Mouse (Mus musculus) mesoderm, embryonic 11.5 days (tissue): ENCODE results near the gene Cd1d1.
A peak's percentile ranks its signal among the peaks of the same experiment; 100 is the strongest.
"Not testable (repeated sequence)": the region's sequence is repeated elsewhere in the genome, so short reads cannot be mapped to it uniquely, and the experiment has no call there.

Source experiments
- DNase-seq: peaks from one replicate; pipeline ENCODE4 v3.0.0-alpha.2; 2012; ENCODE audit warnings: low read depth, low spot score

Gene Cd1d1

DNA sequence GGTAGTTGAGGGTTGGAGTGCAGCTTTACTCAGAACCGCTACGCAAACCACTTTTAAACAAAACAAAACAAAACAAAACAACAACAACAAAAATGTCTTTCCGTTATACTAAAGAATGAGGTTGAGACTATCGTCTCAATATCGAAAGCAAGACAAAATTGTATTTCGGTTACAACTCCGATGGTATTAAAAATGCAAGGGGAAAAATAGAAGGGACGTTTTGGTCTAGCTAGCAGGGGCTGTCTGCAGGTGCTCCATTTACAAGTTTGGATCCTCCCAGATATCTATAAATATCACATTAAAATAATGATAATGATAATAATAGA lies at the start of gene Cd1d1:
Gene Cd1d1 (minus strand): TSS at position 27 of the 326 bp plus-strand sequence.
- no peak for DNase-seq

DNA sequence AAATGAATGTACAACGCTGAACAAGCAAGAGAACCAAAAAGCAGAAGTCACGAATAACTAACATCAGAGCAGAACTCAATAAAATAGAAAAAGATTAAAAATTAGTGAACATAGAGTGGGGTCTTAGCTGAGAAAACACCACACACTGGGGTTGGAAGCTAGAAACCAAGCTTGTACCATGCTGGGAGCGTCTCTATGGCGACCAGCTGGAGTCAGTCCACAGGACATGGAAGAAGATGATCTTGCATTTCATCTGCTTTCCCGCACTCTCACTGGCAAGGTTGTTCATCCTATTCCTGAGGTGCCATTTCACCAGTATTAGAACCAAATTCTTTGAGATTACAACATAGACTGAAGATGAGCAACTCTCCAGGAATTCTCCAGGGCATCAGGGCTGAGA lies 48.6 kb upstream of the Cd1d1 start:
- no peak for DNase-seq

DNA sequence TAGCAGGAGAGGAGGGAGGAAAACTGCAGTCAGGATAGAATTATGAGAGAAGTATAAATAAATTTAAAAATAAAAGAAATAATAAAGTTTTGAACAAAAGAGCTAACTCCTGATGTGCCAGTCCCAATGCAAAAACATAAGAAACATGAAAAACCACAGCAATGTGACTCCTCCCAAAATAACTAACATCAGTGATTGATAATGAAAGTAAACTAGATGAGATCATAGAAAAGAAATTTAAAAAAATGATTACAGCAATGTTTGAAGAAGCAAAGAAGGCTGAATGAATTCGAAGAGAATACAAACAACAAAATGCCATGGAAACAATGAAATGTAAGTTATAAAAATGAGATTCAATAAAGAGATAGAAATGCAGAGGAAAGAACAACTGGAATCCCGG lies 42.5 kb upstream of the Cd1d1 start:
- DNase-seq = no peak

DNA sequence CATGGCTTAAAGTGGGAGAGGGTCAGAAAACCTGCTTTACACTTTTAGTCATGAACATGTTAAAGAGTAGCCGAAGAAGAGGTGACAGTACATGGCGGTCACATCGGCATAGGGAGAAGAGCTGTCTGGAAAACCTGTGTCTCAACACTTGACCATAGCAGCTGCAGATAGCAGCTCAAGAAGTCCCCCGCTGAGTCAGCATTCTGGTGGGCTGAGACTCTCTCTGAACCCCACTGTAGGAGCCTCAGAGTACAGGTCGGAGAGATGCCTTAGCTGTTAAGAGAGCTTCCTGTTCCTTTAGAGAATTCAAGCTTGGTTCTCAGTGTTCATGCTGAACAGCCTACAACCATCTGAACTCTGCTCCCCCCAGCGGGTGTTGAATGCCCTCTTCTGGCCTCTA lies 39.3 kb upstream of the Cd1d1 start:
- DNase-seq = no peak

DNA sequence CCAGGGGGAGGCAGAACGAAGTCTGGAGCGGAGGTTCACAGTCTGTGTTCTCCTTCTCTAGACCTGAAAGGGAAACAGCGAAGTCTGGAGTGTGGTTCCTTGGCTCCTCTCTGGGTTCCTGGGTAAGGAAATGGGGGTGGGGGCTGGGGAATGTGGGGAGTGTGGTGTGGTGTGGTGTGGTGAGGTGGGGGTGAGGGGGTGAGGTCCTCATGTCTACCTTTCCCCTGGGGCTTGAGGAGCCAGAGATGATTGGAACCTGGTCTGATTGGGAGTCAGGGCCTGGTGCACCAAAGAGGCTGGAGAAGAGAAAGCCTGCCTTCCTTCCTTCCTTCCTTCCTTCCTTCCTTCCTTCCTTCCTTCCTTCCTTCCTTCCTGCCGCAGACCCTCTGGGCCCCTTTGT lies 34.8 kb upstream of the Cd1d1 start:
- DNase-seq = no peak

DNA sequence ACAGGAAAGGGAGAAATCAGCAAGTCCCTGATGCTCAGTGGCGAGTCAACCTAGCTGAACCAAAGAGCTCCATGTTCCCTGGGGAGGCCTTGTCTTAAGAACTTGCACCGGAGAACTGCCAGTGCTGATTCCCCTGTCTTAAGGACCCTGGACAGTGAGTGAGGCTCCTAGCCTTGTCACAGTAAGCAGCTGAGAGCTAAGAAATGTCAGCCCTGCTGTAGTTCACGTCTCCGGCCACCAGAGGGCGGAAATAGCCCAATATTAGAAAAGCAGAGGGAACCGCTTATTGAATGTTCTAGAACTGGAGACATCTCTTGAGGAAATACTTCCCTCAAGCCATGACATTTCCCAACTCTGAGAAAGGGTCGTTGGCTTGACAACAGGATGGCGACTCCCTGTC lies 34.1 kb upstream of the Cd1d1 start:
- peak; percentile 84 for DNase-seq

DNA sequence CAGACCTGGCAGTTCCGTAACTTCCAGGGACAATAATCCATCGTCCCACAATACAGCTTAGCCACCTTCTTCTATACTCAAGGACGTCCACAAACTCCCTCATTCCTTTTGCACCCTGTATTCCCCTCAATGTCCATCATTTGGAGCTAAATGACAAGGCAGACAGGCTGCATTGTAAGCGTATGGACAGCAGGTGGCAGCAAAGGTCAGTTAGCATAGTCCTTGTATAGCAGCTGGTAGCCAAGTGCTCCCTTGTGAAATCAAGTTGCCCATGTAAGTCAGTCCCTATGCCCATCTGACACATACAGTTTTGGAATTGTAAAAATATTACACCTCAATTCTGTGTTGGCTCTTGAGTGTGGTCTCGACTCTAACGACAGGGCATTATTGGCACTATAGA lies 31.6 kb upstream of the Cd1d1 start:
- peak; percentile 75 for DNase-seq

DNA sequence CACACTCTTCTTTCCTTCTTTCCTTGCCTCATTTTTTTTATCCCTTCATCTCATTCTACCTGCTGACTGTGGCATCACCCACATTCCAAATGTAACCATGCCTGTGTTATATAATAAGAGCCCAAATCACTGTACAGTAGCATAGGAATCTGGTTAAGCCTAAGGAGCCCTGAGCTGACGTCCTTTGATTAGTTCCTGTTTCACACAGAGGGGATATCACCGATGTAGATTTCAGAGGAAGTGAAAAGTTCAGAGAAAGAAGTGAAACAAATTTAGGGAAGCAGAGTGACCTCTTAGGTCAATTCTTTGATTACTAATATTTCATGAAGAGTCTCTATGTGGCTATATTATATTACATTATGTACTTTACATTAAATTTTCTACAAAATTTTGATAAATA lies 18.5 kb upstream of the Cd1d1 start:
- no peak for DNase-seq

DNA sequence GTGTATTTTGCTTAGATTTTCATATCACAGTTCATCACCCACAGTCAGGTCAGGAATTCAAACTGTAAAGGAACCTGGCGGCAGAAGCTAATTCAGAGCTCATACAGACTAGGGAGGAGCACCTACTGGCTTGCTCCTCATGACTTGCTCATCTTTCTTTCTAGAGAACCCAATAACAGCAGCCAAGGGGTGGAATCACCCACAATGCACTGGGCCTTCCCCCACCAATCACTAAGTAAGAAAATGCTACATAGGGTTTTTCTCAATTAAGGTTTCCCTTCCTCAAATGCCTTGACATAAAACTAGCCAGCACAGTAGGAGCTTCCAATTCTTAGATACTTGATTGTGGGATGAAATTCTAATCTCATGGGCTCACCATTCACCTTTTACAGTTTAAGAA lies 17.8 kb upstream of the Cd1d1 start:
- no peak for DNase-seq

DNA sequence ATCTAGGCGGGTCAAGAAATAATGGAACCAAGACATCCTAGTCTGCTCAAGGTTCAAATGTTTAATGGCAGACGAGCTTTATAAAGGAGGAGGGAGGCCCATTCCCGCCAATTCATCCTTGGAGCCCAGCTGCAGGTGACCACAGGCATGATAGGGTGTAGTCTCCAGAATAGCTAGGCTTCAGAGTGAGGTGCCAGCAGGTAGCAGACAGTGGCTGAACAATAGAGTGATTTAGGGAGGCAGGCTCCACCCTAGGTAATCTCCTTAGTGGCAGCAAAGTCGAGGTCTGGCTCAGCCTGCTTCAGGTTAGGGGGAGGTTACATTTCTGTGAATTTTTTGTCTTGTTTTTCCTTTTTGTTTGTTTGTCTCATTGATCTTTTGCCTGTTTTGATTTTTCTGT lies 16.7 kb upstream of the Cd1d1 start:
- DNase-seq = no peak

DNA sequence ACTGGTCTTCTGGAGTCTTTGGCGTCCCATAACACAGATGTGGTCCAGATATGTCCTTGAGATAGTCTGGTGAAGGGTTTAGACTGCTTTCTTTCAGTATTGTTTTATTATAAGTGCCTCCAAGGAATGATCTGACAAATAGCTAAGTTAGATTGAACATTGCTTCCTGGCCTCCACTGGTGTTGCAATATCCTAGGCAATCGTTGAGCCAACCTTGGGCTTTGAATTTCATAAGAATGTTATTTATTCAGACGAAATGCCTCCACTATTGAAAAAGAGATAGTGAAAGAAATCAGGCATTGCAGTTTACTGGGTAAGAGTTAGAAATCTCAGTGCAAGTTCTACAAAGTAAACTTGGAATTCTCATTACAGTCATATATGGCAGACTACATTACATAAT lies 13.2 kb upstream of the Cd1d1 start:
- not testable (repeated sequence) for DNase-seq

DNA sequence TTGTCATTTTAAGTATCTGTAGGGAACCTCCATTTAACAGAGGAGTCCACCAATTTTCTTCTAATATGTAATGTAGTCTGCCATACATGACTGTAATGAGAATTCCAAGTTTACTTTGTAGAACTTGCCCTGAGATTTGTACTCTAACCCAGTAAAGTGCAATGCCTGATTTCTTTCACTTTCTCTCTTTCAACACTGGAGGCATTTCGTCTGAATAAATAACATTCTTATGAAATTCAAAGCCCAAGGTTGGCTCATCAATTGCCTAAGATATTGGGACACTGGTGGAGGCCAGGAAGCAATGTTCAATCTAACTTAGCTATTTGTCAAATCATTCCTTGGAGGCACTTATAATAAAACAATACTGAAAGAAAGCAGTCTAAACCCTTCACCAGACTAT lies 9.0 kb upstream of the Cd1d1 start:
- DNase-seq = not testable (repeated sequence)

DNA sequence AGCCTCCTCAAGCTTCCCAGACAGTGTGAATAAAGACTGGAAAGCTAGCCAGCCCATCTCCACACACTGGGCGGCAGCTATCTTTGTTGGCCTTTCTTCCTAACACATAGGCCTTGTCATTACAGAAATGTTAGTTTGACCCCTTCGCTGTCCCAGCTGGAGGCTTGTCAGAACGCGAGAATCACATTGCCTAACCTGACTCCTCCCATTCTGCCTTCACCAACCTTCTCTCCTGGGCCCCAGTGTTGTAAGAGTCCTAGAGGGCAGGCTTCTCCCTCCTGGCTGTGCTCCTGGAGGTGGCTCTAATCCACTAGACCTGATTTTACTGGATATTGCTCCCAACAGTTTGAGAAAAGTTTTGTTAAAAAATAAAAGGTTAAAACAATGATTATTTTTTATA lies 1.4 kb upstream of the Cd1d1 start:
- no peak for DNase-seq

DNA sequence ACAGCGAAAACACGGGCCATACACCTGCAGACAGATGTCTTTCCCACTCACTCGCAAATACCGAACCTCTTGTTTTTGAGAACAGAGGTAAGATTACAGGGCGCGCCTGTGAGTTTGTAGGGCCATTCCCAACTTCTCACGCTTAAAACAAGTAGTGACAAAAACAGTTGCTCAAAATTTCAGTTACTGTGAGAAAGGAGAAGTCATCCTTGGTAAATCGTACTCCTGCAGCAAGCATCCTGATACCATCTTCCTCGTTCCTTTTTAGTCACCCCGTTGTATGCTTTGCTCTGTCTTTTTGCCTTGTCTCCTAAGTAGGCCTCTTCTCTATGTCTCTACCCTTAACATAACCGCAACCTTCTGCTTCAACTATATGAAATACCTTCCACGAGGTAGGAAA lies 810 bp upstream of the Cd1d1 start:
- DNase-seq = no peak

DNA sequence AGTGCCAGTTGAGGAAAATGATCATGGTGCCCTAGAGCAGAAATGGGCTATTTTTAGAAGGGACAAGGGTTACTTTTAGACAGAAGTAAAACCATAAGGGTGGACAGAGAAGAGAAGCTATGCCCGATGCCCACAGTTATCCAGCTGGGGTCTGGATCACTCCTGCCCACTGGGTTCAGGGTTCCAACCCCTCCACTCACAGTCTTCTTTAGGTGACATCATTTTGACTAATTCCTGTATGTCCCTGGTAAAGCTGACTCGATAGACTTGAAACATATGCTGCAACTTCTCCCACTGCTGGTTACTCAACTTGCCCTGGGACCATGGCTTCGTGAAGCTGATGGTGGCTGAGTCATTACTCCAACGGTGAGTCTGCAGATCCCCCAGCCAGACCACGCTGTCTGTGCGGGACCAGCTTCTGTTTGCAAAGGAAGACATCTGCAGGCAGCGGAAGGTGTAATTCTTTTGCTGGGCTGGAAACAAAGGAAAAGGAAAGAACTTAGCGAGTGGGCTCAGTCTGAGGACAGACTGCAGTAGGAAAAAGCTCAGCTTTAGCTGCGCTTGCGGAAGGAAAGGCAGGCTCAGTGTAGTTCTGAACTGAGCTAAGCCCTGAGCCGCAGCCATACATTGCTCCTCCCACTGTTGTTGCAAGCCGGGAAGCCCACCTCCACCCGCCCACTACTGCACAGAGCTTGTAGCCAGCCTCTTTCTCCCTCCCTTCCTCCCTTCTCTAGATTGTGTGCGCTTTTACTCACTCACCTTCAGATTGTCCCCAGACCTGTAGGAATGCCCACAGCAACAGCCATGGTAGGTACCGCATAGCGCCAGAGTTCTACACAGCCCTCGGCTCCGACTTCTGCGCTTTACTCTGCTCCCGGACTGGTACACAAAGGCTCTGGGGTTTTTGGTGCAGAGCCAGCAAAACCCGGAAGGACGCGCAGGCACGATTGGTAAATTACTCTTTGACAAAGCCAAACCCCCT lies 517 bp downstream of the Cd1d1 start:
- DNase-seq = peak; percentile 74

DNA sequence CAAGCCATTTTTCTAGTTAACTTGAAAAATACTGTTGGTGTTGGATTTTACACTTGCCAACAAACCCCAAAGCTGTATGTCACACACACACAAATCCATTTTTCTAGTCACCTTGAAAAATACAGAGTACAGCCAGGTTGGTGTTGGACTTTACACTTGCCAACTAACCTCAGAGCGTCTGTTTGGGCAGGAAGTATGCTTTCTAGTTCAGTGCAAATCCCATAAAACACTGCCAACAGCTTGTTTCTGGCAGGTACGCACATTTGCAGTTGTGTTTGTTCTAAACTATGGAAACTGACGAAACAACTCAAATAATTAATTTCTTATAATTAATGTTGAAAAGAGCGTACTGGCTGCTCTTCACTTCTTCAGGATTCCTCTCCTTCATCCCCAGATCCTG lies 3.1 kb downstream of the Cd1d1 start:
- DNase-seq = no peak

DNA sequence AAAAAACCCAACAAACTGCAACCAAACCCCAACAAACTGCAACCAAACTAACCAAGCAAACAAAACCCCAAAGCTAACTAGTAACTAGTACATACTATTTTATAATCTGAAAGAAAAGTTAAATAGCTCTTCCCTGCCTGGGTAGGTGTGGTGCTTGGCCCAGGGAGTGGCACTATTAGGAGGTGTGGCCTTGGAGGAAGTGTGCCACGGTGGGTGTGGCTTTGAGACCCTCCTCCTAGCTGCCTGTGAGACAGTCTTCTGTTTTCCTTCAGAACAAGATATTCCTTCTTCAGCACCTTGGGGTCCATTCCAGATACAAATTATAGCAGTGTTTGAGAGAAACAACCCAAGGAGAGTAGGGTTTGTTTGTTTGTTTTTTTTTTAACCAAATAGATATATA lies 3.9 kb downstream of the Cd1d1 start:
- DNase-seq = no peak

DNA sequence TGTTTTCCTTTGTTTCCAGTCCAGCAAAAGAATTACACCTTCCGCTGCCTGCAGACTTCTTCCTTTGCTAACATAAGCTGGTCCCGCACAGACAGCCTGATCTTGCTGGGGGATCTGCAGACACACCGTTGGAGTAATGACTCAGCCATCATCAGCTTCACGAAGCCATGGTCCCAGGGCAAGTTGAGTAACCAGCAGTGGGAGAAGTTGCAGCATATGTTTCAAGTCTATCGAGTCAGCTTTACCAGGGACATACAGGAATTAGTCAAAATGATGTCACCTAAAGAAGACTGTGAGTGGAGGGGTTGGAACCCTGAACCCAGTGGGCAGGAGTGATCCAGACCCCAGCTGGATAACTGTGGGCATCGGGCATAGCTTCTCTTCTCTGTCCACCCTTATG lies 12.3 kb downstream of the Cd1d1 start:
- not testable (repeated sequence) for DNase-seq

DNA sequence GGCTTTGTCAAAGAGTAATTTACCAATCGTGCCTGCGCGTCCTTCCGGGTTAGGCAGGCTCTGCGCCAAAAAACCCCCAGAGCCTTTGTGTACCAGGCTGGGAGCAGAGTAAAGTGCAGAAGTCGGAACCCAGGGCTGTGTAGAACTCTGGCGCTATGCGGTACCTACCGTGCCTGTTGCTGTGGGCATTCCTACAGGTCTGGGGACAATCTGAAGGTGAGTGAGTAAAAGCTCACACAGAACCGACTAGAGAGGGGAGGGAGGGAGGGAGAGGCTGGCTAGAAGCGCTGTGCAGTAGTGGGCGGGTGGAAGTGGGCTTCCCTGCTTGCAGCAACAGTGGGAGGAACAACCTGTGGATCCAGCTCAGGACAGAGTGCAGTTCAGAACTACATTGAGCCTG lies 12.8 kb downstream of the Cd1d1 start:
- no peak for DNase-seq

DNA sequence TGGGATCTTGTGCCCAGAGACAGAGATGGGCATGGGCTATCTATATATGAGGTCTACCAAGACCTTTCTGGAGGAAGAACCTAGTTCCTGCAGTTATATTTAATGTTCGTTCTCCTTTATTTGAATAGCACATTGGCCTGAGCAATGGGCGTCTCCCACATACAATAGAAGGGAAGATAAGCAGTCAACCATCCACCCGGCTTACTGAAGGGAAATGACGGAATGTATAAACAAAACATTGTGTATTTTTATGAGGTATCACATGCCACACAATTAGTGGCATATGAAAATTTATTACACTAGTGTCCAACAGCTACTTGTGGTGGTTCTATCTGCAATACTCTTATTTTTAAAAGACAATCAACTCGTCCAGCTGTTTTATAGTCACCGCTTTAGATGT lies 15.9 kb downstream of the Cd1d1 start:
- DNase-seq = no peak

DNA sequence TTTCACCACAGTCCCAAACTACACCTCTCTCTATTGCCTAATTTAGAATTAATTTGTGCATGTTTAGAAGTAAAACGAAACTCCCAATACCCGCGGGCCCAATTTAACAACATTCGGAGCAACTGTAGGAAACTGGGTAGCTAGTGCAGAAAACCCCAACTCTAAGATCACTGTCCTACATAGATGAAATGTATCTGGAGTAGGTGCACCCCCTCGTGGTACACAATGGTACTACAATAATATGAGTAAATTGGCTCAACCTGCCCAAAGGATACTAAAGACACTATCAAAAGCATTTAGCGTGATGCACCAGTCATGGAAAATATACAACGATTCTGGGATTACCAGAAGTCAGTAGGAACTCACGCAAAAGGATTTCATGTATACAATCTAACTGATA lies 22.7 kb downstream of the Cd1d1 start:
- peak; percentile 85 for DNase-seq

DNA sequence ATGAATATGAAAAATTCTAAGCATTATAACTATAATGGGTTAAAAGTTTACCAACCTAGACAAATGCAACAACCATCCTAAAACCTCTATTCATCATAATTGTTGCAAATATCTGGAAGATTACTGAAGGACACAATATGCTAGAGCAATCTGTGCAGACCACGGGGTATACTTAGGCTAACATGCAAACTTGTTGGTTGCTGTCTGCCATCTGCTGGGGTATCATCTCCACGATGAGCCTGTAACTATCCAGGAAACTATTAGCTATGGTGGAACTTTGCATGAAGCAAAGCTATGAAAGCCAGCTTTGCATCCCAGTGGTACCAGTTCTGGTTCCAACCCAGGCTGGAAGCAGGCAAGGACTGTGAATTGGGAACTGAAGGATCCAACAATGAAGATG lies 24.1 kb downstream of the Cd1d1 start:
- DNase-seq = no peak

DNA sequence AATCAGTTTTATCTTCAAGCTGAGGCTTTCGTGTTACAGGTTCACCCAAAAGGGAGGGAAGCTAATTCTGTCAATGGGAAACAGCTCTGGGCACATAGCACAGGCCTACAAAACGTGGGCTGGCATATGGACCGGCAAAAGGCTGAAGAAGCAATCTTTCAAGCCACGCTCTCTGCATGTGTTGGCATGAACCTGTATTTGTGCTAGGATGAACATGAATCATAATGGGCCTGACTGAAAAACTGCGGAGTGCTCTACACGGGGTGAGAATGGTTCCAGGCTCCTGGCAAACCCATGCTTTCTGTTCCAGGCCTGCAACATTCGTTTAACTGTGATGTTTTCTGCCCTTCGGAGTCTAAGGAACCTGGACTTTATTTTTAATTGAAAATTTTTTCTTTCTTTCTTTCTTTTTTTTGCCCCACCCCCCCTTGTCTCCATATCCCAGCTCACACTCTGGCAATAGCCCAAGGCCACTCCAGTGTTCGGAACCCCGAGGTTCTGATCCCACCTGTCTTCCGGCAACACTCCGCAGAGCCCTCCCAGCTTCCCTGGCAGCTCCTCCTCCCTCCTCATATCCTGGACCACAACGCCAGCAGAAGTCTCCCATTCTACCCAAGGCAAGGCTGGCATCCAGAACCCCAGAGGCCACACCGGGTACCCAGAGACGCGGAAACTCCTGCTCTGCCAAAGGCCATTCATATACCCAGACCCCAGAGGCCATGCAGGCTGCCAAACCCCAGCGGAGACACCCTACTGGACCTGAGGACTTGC lies 36.4 kb downstream of the Cd1d1 start:
- DNase-seq = no peak
